Mouse (Mus musculus) heart, adult 2 months (tissue): ENCODE measurements at regions not wholly inside any gene's neighbourhood (a gene's known extent, or its start where the extent isn't known, plus 50 kb on each side); places are given as distances from the start of the nearest gene placed in this dataset.

Source experiments
- DNase-seq, 2 experiments: peaks; one replicate each; pipeline ENCODE4 v3.0.0; 2021
- H3K27ac ChIP-seq: fragments of 200-600 bp; 2 replicates; pipeline ENCODE4 v1.8.1; 2022
- H3K27me3 ChIP-seq: fragments of 200-500 bp; 2 replicates; pipeline ENCODE4 v1.6.1; 2012; ENCODE audit warnings: mild to moderate bottlenecking, low read length, inconsistent platforms, mixed read lengths; ENCODE audit not compliant: control insufficient read depth, insufficient read depth
- H3K36me3 ChIP-seq: fragments of 200-500 bp; 2 replicates; pipeline ENCODE4 v1.6.1; 2012; ENCODE audit warnings: low read length, inconsistent platforms; ENCODE audit not compliant: control insufficient read depth, insufficient read depth
- H3K4me1 ChIP-seq: fragments of 200-500 bp; 2 replicates; pipeline ENCODE4 v1.6.1; 2011; ENCODE audit warnings: low read length; ENCODE audit not compliant: control insufficient read depth, insufficient read depth
- H3K4me3 ChIP-seq: fragments of 200-600 bp; 2 replicates; pipeline ENCODE4 v1.8.1; 2022
- H3K79me2 ChIP-seq: fragments of 200-500 bp; replicated peaks from 2 replicates; pipeline ENCODE4 v1.6.1; 2012; ENCODE audit warnings: mild to moderate bottlenecking, inconsistent platforms, low read length, moderate library complexity, mixed read lengths; ENCODE audit not compliant: control insufficient read depth, insufficient read depth
- H3K9ac ChIP-seq: fragments of 200-500 bp; 2 replicates; pipeline ENCODE4 v1.6.1; 2012; ENCODE audit warnings: low read depth, mild to moderate bottlenecking, control low read depth, inconsistent platforms, low read length, mixed read lengths
- CTCF ChIP-seq: fragments of 200-600 bp; IDR thresholded peaks from 2 replicates; pipeline ENCODE4 v1.8.1; 2022; ENCODE audit warnings: antibody characterized with exemption, mild to moderate bottlenecking, moderate library complexity
- EP300 ChIP-seq: fragments of 200-500 bp; IDR thresholded peaks from 2 replicates; pipeline ENCODE4 v1.6.1; 2011; ENCODE audit warnings: low read depth, low read length, control low read depth; ENCODE audit not compliant: insufficient read depth
- POLR2A ChIP-seq: fragments of 200-500 bp; IDR thresholded peaks from 2 replicates; pipeline ENCODE4 v1.6.1; 2011; ENCODE audit warnings: mild to moderate bottlenecking, low read depth, low read length, control low read depth; ENCODE audit not compliant: insufficient read depth
- WGBS: fragments of 180-500 bp; shearing (Covaris S2); methylation state at CpG from one replicate; pipeline ENCODE4 v1.1.7; 2018; 5-methylcytosine and 5-hydroxymethylcytosine counted together
- intact Hi-C: fragments of 180-260 bp; cut with DNase I; formaldehyde crosslinking; loops from one replicate; pipeline ENCODE4 v1.15.1; 2025

DNA sequence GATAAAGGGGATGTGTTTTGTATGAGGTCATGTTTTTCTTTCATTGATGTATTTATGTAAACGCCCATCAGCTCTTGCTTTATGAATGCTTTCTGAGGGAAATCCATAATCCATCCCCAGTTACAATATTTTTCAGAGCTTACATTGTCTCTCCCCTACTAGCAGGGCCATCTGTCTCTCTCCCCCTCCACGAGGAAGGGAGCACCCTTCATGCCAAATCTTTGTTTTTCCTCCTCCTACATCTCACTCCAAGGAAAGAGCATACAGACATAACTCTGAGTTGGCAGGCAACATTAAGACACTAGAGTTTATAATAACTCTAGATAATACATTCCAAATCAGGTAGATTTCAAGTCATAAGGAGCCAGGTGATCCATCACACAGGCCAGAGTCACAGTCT is 509.1 kb downstream of the Galc start:
- TF ChIP-seq EP300 (no peak), POLR2A (no peak)
- WGBS = 45% methylated on average over 2 of the region's 2 CpGs
- Histone ChIP-seq H3K36me3 (no peaks in the 10 kb centered on the region), H3K9ac (no peak overlapping the region), H3K27ac (no peak overlapping the region), H3K27me3 (no peaks in the 10 kb centered on the region), H3K4me1 (no peaks in the 10 kb centered on the region), H3K4me3 (no peak overlapping the region), H3K79me2 (no peaks in the 10 kb centered on the region)
- no peak for DNase-seq
- intact Hi-C loops = no loop called here

- Histone ChIP-seq H3K9ac (no peak overlapping the region), H3K4me1 (no peaks in the 10 kb centered on the region), H3K4me3 (no peak overlapping the region), H3K79me2 (no peaks in the 10 kb centered on the region), H3K36me3 (no peaks in the 10 kb centered on the region), H3K27ac (no peak overlapping the region), H3K27me3 (no peaks in the 10 kb centered on the region)
- intact Hi-C loops = no loop called here
- DNase-seq = no peak
- TF ChIP-seq EP300 = no peak
- TF ChIP-seq POLR2A = no peak
- TF ChIP-seq CTCF = no peak
- WGBS = 48% methylated on average over 2 of the region's 2 CpGs
Measured at GRCm38 (mm10) chr12:97740927-97741326, 518.3 kb downstream of the Galc start.

DNA sequence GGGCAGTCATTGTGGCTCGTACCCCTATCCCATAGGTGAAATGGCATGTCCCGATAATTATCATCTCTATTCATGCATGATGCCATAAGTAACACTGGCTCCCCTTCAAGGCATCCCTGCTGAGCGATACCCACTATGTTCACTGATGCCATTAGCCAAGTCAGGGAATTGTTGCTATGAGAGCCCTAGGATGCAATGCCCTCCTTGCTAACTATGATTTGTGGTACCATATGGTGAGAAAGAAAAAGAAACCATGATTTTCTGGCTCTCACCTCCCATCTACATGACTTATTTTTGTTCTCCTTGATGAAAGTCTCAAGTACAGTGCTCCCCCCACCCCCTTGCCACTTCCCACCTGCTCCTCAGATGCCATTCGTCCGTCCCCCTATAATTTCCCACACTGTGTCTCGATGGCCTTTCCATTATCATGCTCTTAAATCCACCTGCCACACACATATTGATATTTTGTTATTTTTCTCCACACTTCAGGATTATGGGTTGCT is 527.1 kb downstream of the Galc start:
- no peaks in the 10 kb centered on the region for H3K79me2 ChIP-seq
- TF ChIP-seq EP300 = no peak
- no peak for TF ChIP-seq POLR2A
- no peak for TF ChIP-seq CTCF
- WGBS = 78% methylated on average over 6 of the region's 6 CpGs
- H3K27ac ChIP-seq = no peak overlapping the region
- H3K4me3 ChIP-seq = no peak overlapping the region
- H3K9ac ChIP-seq = no peak overlapping the region
- H3K4me1 ChIP-seq = no peaks in the 10 kb centered on the region
- no peaks in the 10 kb centered on the region for H3K27me3 ChIP-seq
- DNase-seq = no peak
- no peaks in the 10 kb centered on the region for H3K36me3 ChIP-seq
- intact Hi-C loops = no loop called here

DNA sequence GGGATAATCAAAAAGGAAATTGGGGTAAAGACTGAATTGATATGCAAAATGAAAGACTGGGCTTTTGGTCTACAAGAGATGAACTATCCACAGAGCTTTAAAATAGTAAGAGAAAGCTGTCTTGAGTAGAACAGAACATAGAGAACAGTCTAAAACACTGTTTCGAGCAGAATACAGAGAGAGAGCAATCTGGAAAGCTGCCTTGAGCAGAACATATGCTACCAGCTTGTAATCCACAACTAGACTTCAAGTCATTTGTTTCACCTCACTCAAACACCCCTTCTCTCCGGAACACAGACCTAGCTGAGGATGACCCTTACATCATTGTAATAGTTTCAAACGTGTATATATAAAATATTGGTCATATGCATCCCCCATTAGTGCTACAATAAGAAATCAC is 538.7 kb downstream of the Galc start:
- TF ChIP-seq POLR2A = no peak
- TF ChIP-seq CTCF = no peak
- no peak for TF ChIP-seq EP300
- Histone ChIP-seq H3K4me3 (no peak overlapping the region), H3K9ac (no peak overlapping the region), H3K27ac (no peak overlapping the region), H3K27me3 (no peaks in the 10 kb centered on the region), H3K36me3 (no peaks in the 10 kb centered on the region), H3K4me1 (no peaks in the 10 kb centered on the region), H3K79me2 (no peaks in the 10 kb centered on the region)
- no peak for DNase-seq
- intact Hi-C loops = no loop called here
- WGBS = 57% methylated on average over 3 of the region's 3 CpGs

DNA sequence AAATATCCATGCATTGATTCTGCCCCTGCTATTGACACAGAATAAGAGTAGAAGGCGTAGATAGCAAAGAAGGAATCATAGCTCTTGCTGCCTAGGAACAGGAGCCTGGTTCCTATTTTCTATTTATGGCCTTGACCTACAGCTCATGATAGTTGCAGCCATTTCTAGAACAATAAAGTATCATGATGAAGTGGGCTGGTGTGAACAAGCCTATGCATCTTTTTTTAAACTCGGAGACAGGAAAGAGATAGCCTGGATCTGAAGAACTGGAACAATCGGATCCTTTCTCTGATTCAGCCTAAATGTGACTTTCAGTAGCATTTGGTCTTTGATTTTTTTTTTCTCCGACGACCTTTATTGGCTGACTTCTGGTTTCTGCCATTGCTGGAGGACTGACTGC is 541.4 kb downstream of the Galc start:
- no peaks in the 10 kb centered on the region for H3K79me2 ChIP-seq
- H3K9ac ChIP-seq = no peak overlapping the region
- no peaks in the 10 kb centered on the region for H3K36me3 ChIP-seq
- WGBS = 72% methylated on average over 5 of the region's 5 CpGs
- TF ChIP-seq EP300 = no peak
- H3K27me3 ChIP-seq = no peaks in the 10 kb centered on the region
- H3K4me3 ChIP-seq = no peak overlapping the region
- H3K27ac ChIP-seq = no peak overlapping the region
- DNase-seq = no peak
- intact Hi-C loops = no loop called here
- H3K4me1 ChIP-seq = no peaks in the 10 kb centered on the region
